Mouse (Mus musculus) embryonic facial prominence, embryonic 12.5 days (tissue): ENCODE measurements around the gene Duxbl1. TPM values are rescaled to one million over a fixed set of nuclear protein-coding genes. Genes with fewer than 3 reads are reported as not detected.
"Not testable (repeated sequence)": the region's sequence is repeated elsewhere in the genome, so short reads cannot be mapped to it uniquely, and the experiment has no call there.

ENCODE experiments used
- ATAC-seq: fragments of 200-750 bp; cut with Nextera tagmentation; 2 replicates; pipeline ENCODE4 v1.8.0; 2017; ENCODE audit not compliant: insufficient number of reproducible peaks, insufficient read depth, low FRiP score, low TSS enrichment
- H3K27ac ChIP-seq: fragments of 300-500 bp; sonication (generic); 2 replicates; pipeline ENCODE4 v1.5.1; 2016; ENCODE audit warnings: mild to moderate bottlenecking
- H3K27me3 ChIP-seq: fragments of 300-500 bp; sonication (generic); 2 replicates; pipeline ENCODE4 v1.6.1; 2016; ENCODE audit warnings: mild to moderate bottlenecking, moderate library complexity
- H3K36me3 ChIP-seq: fragments of 300-500 bp; sonication (generic); 2 replicates; pipeline ENCODE4 v1.6.1; 2016; ENCODE audit warnings: mild to moderate bottlenecking
- H3K4me1 ChIP-seq: fragments of 300-500 bp; sonication (generic); 2 replicates; pipeline ENCODE4 v1.6.1; 2016
- H3K4me2 ChIP-seq: fragments of 300-500 bp; sonication (generic); replicated peaks from 2 replicates; pipeline ENCODE4 v1.6.1; 2016; ENCODE audit warnings: mild to moderate bottlenecking, moderate library complexity
- H3K4me3 ChIP-seq: fragments of 300-500 bp; sonication (generic); 2 replicates; pipeline ENCODE4 v1.5.1; 2016; ENCODE audit warnings: mild to moderate bottlenecking
- H3K9ac ChIP-seq: fragments of 300-500 bp; sonication (generic); 2 replicates; pipeline ENCODE4 v1.6.1; 2016; ENCODE audit warnings: mild to moderate bottlenecking, moderate library complexity
- H3K9me3 ChIP-seq: fragments of 300-500 bp; sonication (generic); 2 replicates; pipeline ENCODE4 v1.6.1; 2016; ENCODE audit warnings: mild to moderate bottlenecking, moderate library complexity
- WGBS: fragments of 180-500 bp; shearing (Covaris S2); methylation state at CpG from one replicate; pipeline ENCODE4 v1.1.7; 2016; 5-methylcytosine and 5-hydroxymethylcytosine counted together
- polyA plus RNA-seq: library from polyadenylated mRNA; unstranded; fragments of >200 nt; fragmentation: Nextera tagmentation; extraction: Ambion mirVana; gene quantifications from 2 replicates; pipeline ENCODE4 v1.2.1, GENCODE M21; 2016

The Duxbl1 gene
- polyA plus RNA-seq, result 3.5 and 3.9 TPM in 2 replicates

DNA sequence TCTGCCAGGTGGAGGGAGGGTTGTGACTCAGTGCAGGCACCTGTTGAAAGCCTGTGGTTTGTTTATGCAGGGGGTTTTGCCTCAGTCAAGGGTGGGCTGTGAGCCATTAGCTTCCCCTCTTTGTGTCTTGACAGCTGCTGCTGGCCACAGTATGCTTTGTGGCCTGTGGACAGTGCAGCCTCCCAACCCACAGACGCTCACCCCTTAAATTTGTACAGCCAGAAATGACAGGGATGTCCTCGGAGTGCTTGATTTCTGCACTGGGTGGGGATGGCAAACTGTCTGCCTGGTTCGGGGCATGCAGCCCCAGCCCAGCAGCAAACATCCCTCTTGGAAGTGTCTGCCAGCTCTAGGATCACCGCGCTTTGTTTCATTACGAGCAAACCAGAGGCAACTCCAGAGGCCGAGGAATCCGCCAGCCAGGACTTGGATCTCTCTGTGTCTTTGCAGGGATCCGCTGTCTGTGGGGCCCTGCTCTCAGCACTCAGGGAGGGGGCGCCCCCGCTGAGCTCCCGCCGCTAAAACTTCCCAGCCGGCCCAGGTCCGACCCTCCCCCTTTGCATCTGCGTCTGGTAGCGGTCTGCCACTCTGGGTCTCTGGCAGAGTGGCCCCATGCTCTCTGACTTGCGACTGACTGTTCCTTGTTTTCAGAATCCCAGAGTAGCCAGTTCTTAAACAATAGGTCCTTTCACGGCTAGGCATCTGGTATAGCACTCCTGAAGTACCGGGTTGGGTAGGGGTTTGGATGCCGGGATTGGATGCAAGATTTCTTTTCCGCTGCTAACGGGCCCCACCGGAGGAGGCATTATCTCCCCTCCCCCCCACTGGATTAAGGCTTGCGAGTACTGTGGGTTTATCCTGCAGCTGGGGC, at the start of gene Duxbl1:
Gene Duxbl1, plus strand, starts transcription at position 207 of the 871 bp plus-strand sequence.
- peak within 1 kb of the TSS; percentile 35; the same call in 1 of the 2 replicates for H3K4me2 ChIP-seq
- not testable (repeated sequence) for H3K9ac ChIP-seq

GRCm38 (mm10) chr14:25936867-25937630, 41.3 kb upstream of the Duxbl1 start:
- H3K4me3 ChIP-seq, ATAC-seq, H3K27ac ChIP-seq, H3K4me2 ChIP-seq, H3K27me3 ChIP-seq, H3K4me1 ChIP-seq, H3K36me3 ChIP-seq, H3K9me3 ChIP-seq, H3K9ac ChIP-seq: not testable (repeated sequence)
- no CpG with 5 or more reads among the region's 5 CpGs for WGBS

More for the DNA sequence above, at the start of gene Duxbl1:
- peak; percentile 90 for ATAC-seq
- not testable (repeated sequence) for H3K36me3 ChIP-seq, H3K27me3 ChIP-seq, H3K4me1 ChIP-seq, H3K9me3 ChIP-seq
- WGBS, result no CpG with 5 or more reads among the region's 25 CpGs
- peak within 1 kb of the TSS; percentile 23; the same call in 1 of the 2 replicates for H3K4me3 ChIP-seq
- H3K27ac ChIP-seq, result peak within 1 kb of the TSS; percentile 87

- not testable (repeated sequence) for H3K4me3 ChIP-seq, H3K27ac ChIP-seq, H3K9ac ChIP-seq, H3K4me2 ChIP-seq, H3K4me1 ChIP-seq, H3K36me3 ChIP-seq, H3K9me3 ChIP-seq, ATAC-seq, H3K27me3 ChIP-seq
- WGBS, result no CpG with 5 or more reads among the region's 8 CpGs
Measured at GRCm38 (mm10) chr14:25938004-25938403, 40.4 kb upstream of the Duxbl1 start, which contains the start of gene Cphx1. Gene Cphx1 (plus strand): TSS chr14:25938304.

- H3K4me2 ChIP-seq, H3K9ac ChIP-seq, ATAC-seq, H3K9me3 ChIP-seq, H3K27me3 ChIP-seq, H3K36me3 ChIP-seq, H3K4me3 ChIP-seq, H3K27ac ChIP-seq, H3K4me1 ChIP-seq: not testable (repeated sequence)
- no CpG with 5 or more reads among the region's 3 CpGs for WGBS
Measured at GRCm38 (mm10) chr14:25957861-25958260, 20.5 kb upstream of the Duxbl1 start.

- WGBS, result 0% methylated on average over 5 of the region's 13 CpGs
- H3K4me2 ChIP-seq, result peak overlapping the region; percentile 35; the same call in 1 of the 2 replicates
- not testable (repeated sequence) for H3K9me3 ChIP-seq, H3K4me1 ChIP-seq, H3K9ac ChIP-seq, ATAC-seq, H3K36me3 ChIP-seq, H3K27me3 ChIP-seq
- peak overlapping the region; percentile 23; the same call in 1 of the 2 replicates for H3K4me3 ChIP-seq
- H3K27ac ChIP-seq, result peak overlapping the region; percentile 87
Measured at GRCm38 (mm10) chr14:25979242-25979941, 1.0 kb downstream of the Duxbl1 start.

DNA sequence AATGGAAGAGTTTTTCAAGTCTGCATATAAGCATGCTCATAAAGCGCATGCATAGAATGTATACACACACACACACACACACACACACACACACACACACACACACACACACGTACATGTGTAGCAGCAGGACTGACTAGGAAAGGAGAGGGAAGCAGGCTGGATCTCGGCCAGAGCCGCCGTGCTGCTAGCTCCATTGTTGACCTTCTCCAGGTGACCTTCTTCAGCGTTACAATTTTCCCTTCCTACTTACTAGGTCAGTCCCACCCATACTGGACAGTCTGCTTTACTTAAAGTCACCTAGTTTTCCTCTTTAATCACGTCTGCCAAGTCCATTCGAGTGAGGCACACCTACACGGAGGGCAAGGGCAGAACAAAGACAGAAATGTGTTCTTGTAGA, 3.5 kb downstream of the Duxbl1 start:
- WGBS, result 54% methylated on average over 6 of the region's 9 CpGs
- not testable (repeated sequence) for ATAC-seq, H3K4me3 ChIP-seq, H3K27ac ChIP-seq, H3K36me3 ChIP-seq, H3K9me3 ChIP-seq, H3K27me3 ChIP-seq, H3K4me2 ChIP-seq, H3K9ac ChIP-seq, H3K4me1 ChIP-seq

DNA sequence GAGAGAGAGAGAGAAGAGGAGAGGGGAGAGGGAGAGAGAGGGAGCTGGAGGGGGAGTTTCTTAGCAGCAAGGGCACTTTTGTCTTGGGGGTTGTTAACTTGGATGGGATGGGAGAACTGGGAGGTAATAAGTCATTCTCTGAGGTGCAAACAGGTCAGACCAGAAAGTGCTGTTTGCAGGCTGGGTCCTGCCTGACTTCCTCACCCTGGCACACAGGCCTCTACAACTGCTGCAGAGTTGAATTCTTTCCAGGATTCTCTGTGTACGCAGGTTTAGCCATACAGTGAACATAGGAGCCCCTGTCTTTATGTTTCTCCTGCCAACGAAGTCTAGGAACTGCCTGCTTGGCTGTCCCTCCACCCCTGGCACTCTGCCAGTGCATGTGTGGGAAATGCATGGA, 29.1 kb downstream of the Duxbl1 start:
- H3K4me2 ChIP-seq, H3K4me3 ChIP-seq, H3K4me1 ChIP-seq, H3K36me3 ChIP-seq, H3K27ac ChIP-seq, H3K9me3 ChIP-seq, ATAC-seq, H3K9ac ChIP-seq, H3K27me3 ChIP-seq: not testable (repeated sequence)
- no CpG with 5 or more reads among the region's 2 CpGs for WGBS

DNA sequence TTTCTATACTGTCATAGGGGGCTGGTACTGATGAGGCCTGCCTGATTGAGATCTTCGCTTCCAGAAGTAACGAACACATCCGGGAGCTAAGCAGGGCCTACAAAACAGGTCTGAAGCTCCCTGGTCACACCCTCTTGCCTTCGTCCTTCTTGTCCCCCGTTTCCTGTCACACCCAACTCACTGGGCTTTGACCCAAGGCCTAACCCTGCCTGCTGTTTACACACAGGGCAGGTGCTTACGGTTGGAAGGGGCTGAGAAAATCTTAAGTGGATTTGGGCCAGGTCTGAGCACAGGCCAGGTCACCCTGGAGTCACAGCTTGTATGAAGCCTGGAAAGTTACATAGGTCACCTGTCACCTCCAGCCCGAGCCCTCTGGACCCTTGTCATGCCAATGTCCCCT, 38.0 kb downstream of the Duxbl1 start:
- WGBS, result no CpG with 5 or more reads among the region's 7 CpGs
- H3K4me3 ChIP-seq, H3K9me3 ChIP-seq, H3K9ac ChIP-seq, H3K36me3 ChIP-seq, H3K4me2 ChIP-seq, ATAC-seq, H3K27me3 ChIP-seq, H3K4me1 ChIP-seq, H3K27ac ChIP-seq: not testable (repeated sequence)

DNA sequence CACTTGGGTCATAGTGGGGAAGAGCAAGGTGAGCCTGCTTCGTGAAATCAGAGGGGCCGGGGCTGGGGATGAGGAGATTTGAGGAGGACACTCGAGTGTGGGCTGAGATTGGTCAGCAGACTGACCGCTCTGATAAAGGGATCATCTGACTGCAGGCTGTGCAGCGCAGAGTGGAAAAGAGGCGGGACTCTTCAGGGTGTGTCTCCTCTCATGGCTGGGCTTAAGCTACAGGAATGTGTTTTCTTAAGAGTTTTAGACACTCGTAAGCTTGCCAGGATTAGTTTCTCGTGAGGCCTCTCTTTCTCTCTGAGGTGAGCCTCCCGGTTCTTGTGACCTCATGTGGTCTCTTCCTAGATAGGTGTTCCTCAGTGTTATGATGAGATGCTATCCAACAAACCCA, 43.2 kb downstream of the Duxbl1 start:
- not testable (repeated sequence) for H3K4me1 ChIP-seq, H3K27me3 ChIP-seq, H3K36me3 ChIP-seq, H3K4me2 ChIP-seq, H3K9ac ChIP-seq, ATAC-seq, H3K27ac ChIP-seq, H3K9me3 ChIP-seq, H3K4me3 ChIP-seq
- no CpG with 5 or more reads among the region's 9 CpGs for WGBS

DNA sequence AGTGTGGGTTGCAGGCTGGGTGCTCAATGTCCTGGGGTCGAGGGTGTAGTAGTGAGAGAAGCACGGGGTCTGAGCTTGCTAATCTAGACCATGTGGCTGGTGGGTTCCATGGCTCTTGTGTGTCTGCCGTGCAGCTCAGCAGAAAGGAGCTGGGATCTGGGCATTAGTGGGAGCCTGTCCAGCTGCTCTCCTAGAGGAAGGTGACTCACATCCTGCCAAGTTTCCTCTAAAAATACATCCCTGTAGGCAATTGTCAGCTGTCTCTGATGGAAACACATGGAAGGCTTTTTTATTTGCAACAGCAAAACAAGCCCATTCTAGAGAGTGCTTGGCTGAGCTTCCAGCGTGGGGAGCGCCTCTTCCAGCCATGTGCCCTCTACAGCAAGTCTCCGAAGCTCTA, 44.5 kb downstream of the Duxbl1 start:
- no CpG with 5 or more reads among the region's 6 CpGs for WGBS
- not testable (repeated sequence) for H3K4me1 ChIP-seq, H3K36me3 ChIP-seq, H3K9me3 ChIP-seq, H3K9ac ChIP-seq, H3K4me3 ChIP-seq, H3K4me2 ChIP-seq, H3K27ac ChIP-seq, H3K27me3 ChIP-seq, ATAC-seq

DNA sequence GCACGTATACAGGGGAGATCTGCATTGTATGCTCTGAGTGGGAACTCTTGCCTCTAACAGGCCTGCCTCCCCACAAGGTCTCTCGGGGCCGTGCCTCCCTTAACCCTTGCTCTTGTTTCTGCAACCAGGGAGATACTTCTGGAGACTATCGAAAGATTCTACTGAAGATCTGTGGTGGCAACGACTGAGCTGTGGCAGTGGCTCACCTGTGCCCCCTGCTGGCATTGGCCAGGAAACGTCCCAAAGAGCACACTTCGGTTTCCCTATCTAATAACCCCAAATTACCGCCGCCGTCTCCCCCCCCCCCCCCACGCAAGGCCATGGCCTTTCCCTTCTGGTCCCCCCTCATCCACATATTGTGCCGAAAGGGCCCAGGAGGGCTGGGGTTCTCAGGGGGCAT, 47.3 kb downstream of the Duxbl1 start:
- not testable (repeated sequence) for H3K4me3 ChIP-seq, H3K36me3 ChIP-seq, H3K27ac ChIP-seq, H3K9me3 ChIP-seq, H3K9ac ChIP-seq, ATAC-seq, H3K4me2 ChIP-seq, H3K27me3 ChIP-seq, H3K4me1 ChIP-seq
- no CpG with 5 or more reads among the region's 12 CpGs for WGBS
